Mouse (Mus musculus) spleen, adult 2 months (tissue): ENCODE measurements around the gene Alkal2.

Experiments used
- CTCF ChIP-seq: fragments of 200-500 bp; IDR thresholded peaks from 2 replicates; pipeline ENCODE4 v1.5.1; 2011; ENCODE audit warnings: mild to moderate bottlenecking, inconsistent platforms; ENCODE audit not compliant: insufficient read depth, insufficient read length, insufficient replicate concordance; ENCODE audit errors: extremely low read depth
- POLR2A ChIP-seq: fragments of 200-500 bp; IDR thresholded peaks from 2 replicates; pipeline ENCODE4 v1.6.1; 2011; ENCODE audit warnings: low read depth, low read length, inconsistent platforms

DNA sequence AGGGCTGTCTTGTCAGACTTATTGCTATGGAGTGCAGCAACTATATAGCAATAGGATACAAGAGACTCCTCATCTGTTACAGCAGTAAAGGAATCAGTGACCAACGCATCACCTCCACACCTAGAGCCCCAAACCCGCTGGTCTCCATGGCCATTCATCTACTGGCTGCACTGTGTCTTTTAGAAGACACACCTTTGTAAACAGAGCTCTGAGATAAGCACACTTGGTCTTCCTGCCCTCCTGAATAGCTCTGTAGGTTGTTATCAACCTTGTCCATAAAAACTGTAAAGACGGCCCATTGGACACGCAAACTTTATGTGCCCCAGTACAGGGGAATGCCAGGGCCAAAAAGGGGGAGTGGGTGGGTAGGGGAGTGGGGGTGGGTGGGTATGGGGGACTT, 12.9 kb downstream of the Alkal2 start:
- no peak for TF ChIP-seq POLR2A
- no peak for TF ChIP-seq CTCF
